Mouse (Mus musculus): ENCODE results near the gene P4hb. TPM values are rescaled to one million over a fixed set of nuclear protein-coding genes. Genes with fewer than 3 reads are reported as not detected.
A peak's percentile ranks its signal among the peaks of the same experiment; 100 is the strongest.

P4hb gene
- 435 and 437 TPM in 2 replicates for polyA plus RNA-seq (2015; fragmentation: Nextera tagmentation; extraction: Ambion mirVana)

GRCm38 (mm10) chr11:120572752-120573584 lies at the start of gene P4hb:
Gene P4hb, minus strand, starts transcription at chr11:120573253.
- Histone ChIP-seq H3K4me2 (ENCODE audit: low read depth, low read length) (peak within 1 kb of the TSS; percentile 90), H3K4me3 (ENCODE audit: low read length) (peak within 1 kb of the TSS; percentile 97), H3K9me3 (replicated peaks; ENCODE audit: control insufficient read depth, low read length) (no peaks in the 10 kb centered on the region), H3K4me1 (ENCODE audit: control insufficient read depth, insufficient read depth, low read length) (peaks cover 19% of the 10 kb centered on the region), H3K36me3 (ENCODE audit: control insufficient read depth, insufficient read depth) (peaks cover 33% of the 10 kb centered on the region), H3K9ac (ENCODE audit: low read length) (peak within 1 kb of the TSS; percentile 97), H3K27ac (ENCODE audit: low read length) (peak within 1 kb of the TSS; percentile 99), H3K27me3 (ENCODE audit: control insufficient read depth, insufficient read depth, low read length) (no peaks in the 10 kb centered on the region)
- WGBS, result under 1% methylated on average over 94 of the region's 94 CpGs
- ATAC-seq (replicated peaks; ENCODE audit: extremely low read depth, insufficient read depth, low FRiP score), result peak; percentile 96

- Histone ChIP-seq H3K9me3 (replicated peaks; ENCODE audit: control insufficient read depth, low read length) (no peaks in the 10 kb centered on the region), H3K36me3 (ENCODE audit: control insufficient read depth, insufficient read depth) (peaks cover 19% of the 10 kb centered on the region), H3K9ac (ENCODE audit: low read length) (no peak overlapping the region), H3K27me3 (ENCODE audit: control insufficient read depth, insufficient read depth, low read length) (no peaks in the 10 kb centered on the region), H3K27ac (ENCODE audit: low read length) (no peak overlapping the region), H3K4me1 (ENCODE audit: control insufficient read depth, insufficient read depth, low read length) (peaks cover 13% of the 10 kb centered on the region), H3K4me2 (ENCODE audit: low read depth, low read length) (no peak overlapping the region), H3K4me3 (ENCODE audit: low read length) (no peak overlapping the region)
- ATAC-seq (replicated peaks; ENCODE audit: extremely low read depth, insufficient read depth, low FRiP score), result no peak
- WGBS, result 88% methylated on average over 6 of the region's 6 CpGs
These were observed 49.8 kb upstream of the P4hb start for GRCm38 (mm10) chr11:120622805-120623204.

GRCm38 (mm10) chr11:120620195-120620594 lies 47.1 kb upstream of the P4hb start:
- WGBS, result 90% methylated on average over 14 of the region's 14 CpGs
- Histone ChIP-seq H3K9me3 (replicated peaks; ENCODE audit: control insufficient read depth, low read length) (no peaks in the 10 kb centered on the region), H3K4me2 (ENCODE audit: low read depth, low read length) (no peak overlapping the region), H3K4me1 (ENCODE audit: control insufficient read depth, insufficient read depth, low read length) (peaks cover 14% of the 10 kb centered on the region), H3K4me3 (ENCODE audit: low read length) (no peak overlapping the region), H3K27me3 (ENCODE audit: control insufficient read depth, insufficient read depth, low read length) (no peaks in the 10 kb centered on the region), H3K27ac (ENCODE audit: low read length) (no peak overlapping the region), H3K9ac (ENCODE audit: low read length) (no peak overlapping the region), H3K36me3 (ENCODE audit: control insufficient read depth, insufficient read depth) (peaks cover 20% of the 10 kb centered on the region)
- no peak for ATAC-seq (replicated peaks; ENCODE audit: extremely low read depth, insufficient read depth, low FRiP score)

- no peaks in the 10 kb centered on the region for H3K27me3 ChIP-seq (ENCODE audit: control insufficient read depth, insufficient read depth, low read length)
- WGBS, result 91% methylated on average over 25 of the region's 25 CpGs
- H3K4me2 ChIP-seq (ENCODE audit: low read depth, low read length), result no peak overlapping the region
- no peak for ATAC-seq (replicated peaks; ENCODE audit: extremely low read depth, insufficient read depth, low FRiP score)
- H3K9ac ChIP-seq (ENCODE audit: low read length), result no peak overlapping the region
- peaks cover 23% of the 10 kb centered on the region for H3K36me3 ChIP-seq (ENCODE audit: control insufficient read depth, insufficient read depth)
- H3K27ac ChIP-seq (ENCODE audit: low read length), result no peak overlapping the region
- H3K4me3 ChIP-seq (ENCODE audit: low read length), result no peak overlapping the region
- peaks cover 8% of the 10 kb centered on the region for H3K4me1 ChIP-seq (ENCODE audit: control insufficient read depth, insufficient read depth, low read length)
- H3K9me3 ChIP-seq (replicated peaks; ENCODE audit: control insufficient read depth, low read length), result no peaks in the 10 kb centered on the region
These were observed 45.8 kb upstream of the P4hb start for GRCm38 (mm10) chr11:120618619-120619535.

GRCm38 (mm10) chr11:120617519-120618112 lies 44.6 kb upstream of the P4hb start, which contains the start of gene Pcyt2:
Gene Pcyt2, minus strand, starts transcription at chr11:120617936.
- WGBS, result under 1% methylated on average over 56 of the region's 56 CpGs
- Histone ChIP-seq H3K9me3 (replicated peaks; ENCODE audit: control insufficient read depth, low read length) (no peaks in the 10 kb centered on the region), H3K27me3 (ENCODE audit: control insufficient read depth, insufficient read depth, low read length) (no peaks in the 10 kb centered on the region), H3K4me1 (ENCODE audit: control insufficient read depth, insufficient read depth, low read length) (peaks cover 7% of the 10 kb centered on the region), H3K4me2 (ENCODE audit: low read depth, low read length) (peak within 1 kb of the TSS; percentile 76), H3K4me3 (ENCODE audit: low read length) (peak within 1 kb of the TSS; percentile 84), H3K9ac (ENCODE audit: low read length) (peak within 1 kb of the TSS; percentile 85), H3K36me3 (ENCODE audit: control insufficient read depth, insufficient read depth) (peaks cover 25% of the 10 kb centered on the region), H3K27ac (ENCODE audit: low read length) (peak within 1 kb of the TSS; percentile 76)
- ATAC-seq (replicated peaks; ENCODE audit: extremely low read depth, insufficient read depth, low FRiP score), result peak; percentile 94

- Histone ChIP-seq H3K4me1 (ENCODE audit: control insufficient read depth, insufficient read depth, low read length) (peaks cover 7% of the 10 kb centered on the region), H3K4me3 (ENCODE audit: low read length) (peak overlapping the region; percentile 84), H3K27me3 (ENCODE audit: control insufficient read depth, insufficient read depth, low read length) (no peaks in the 10 kb centered on the region), H3K9ac (ENCODE audit: low read length) (peak overlapping the region; percentile 85), H3K4me2 (ENCODE audit: low read depth, low read length) (peak overlapping the region; percentile 76), H3K36me3 (ENCODE audit: control insufficient read depth, insufficient read depth) (peaks cover 21% of the 10 kb centered on the region), H3K9me3 (replicated peaks; ENCODE audit: control insufficient read depth, low read length) (no peaks in the 10 kb centered on the region), H3K27ac (ENCODE audit: low read length) (peak overlapping the region; percentile 76)
- 32% methylated on average over 4 of the region's 4 CpGs for WGBS
- no peak for ATAC-seq (replicated peaks; ENCODE audit: extremely low read depth, insufficient read depth, low FRiP score)
These were observed 43.7 kb upstream of the P4hb start for GRCm38 (mm10) chr11:120616617-120617294.

- 89% methylated on average over 11 of the region's 11 CpGs for WGBS
- no peak overlapping the region for H3K9ac ChIP-seq (ENCODE audit: low read length)
- peaks cover 7% of the 10 kb centered on the region for H3K4me1 ChIP-seq (ENCODE audit: control insufficient read depth, insufficient read depth, low read length)
- no peak for ATAC-seq (replicated peaks; ENCODE audit: extremely low read depth, insufficient read depth, low FRiP score)
- no peak overlapping the region for H3K4me3 ChIP-seq (ENCODE audit: low read length)
- peaks cover 17% of the 10 kb centered on the region for H3K36me3 ChIP-seq (ENCODE audit: control insufficient read depth, insufficient read depth)
- no peaks in the 10 kb centered on the region for H3K9me3 ChIP-seq (replicated peaks; ENCODE audit: control insufficient read depth, low read length)
- no peak overlapping the region for H3K4me2 ChIP-seq (ENCODE audit: low read depth, low read length)
- no peak overlapping the region for H3K27ac ChIP-seq (ENCODE audit: low read length)
- no peaks in the 10 kb centered on the region for H3K27me3 ChIP-seq (ENCODE audit: control insufficient read depth, insufficient read depth, low read length)
These were observed 42.7 kb upstream of the P4hb start for GRCm38 (mm10) chr11:120615606-120616203.

- peaks cover 16% of the 10 kb centered on the region for H3K36me3 ChIP-seq (ENCODE audit: control insufficient read depth, insufficient read depth)
- H3K27me3 ChIP-seq (ENCODE audit: control insufficient read depth, insufficient read depth, low read length), result no peaks in the 10 kb centered on the region
- H3K4me1 ChIP-seq (ENCODE audit: control insufficient read depth, insufficient read depth, low read length), result peaks cover 7% of the 10 kb centered on the region
- H3K27ac ChIP-seq (ENCODE audit: low read length), result no peak overlapping the region
- no peak overlapping the region for H3K4me3 ChIP-seq (ENCODE audit: low read length)
- no peaks in the 10 kb centered on the region for H3K9me3 ChIP-seq (replicated peaks; ENCODE audit: control insufficient read depth, low read length)
- H3K9ac ChIP-seq (ENCODE audit: low read length), result no peak overlapping the region
- WGBS, result 92% methylated on average over 6 of the region's 6 CpGs
- no peak overlapping the region for H3K4me2 ChIP-seq (ENCODE audit: low read depth, low read length)
- ATAC-seq (replicated peaks; ENCODE audit: extremely low read depth, insufficient read depth, low FRiP score), result no peak
These were observed 42.1 kb upstream of the P4hb start for GRCm38 (mm10) chr11:120615167-120615566.
